Mouse (Mus musculus) c-Kit-positive CD71-positive TER-119-negative erythroid progenitor cells, embryonic 14.5 days (primary cell): ENCODE results near the gene Flywch2.

Experiments
- DNase-seq: peaks from one replicate; pipeline ENCODE4 v3.0.0-alpha.2; 2013; ENCODE audit warnings: low read depth

Gene Flywch2

GRCm38 (mm10) chr17:23785561-23786471 is at the start of gene Flywch2:
Flywch2 (minus strand) TSS chr17:23786081.
- peak; percentile 75 for DNase-seq

DNA sequence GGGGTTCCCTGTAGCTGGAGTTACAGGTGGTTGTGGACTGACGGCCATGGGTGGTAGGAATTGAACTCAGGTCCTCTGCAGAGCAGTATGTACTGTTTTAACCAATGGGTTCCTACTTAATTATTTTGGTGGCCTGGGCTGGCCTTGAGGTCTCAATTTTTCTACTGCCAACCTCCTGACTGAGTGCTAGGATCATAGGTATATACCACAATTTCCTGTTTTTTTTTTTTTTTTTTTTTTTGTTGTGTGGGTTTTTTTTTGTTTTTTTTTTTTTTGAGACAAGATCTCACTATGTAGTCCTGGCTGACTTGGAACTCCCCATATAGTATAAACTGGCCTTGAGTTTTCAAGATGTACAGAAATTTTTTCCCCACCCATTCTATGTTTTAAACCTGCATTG is 45.3 kb upstream of the Flywch2 start:
- DNase-seq = no peak

DNA sequence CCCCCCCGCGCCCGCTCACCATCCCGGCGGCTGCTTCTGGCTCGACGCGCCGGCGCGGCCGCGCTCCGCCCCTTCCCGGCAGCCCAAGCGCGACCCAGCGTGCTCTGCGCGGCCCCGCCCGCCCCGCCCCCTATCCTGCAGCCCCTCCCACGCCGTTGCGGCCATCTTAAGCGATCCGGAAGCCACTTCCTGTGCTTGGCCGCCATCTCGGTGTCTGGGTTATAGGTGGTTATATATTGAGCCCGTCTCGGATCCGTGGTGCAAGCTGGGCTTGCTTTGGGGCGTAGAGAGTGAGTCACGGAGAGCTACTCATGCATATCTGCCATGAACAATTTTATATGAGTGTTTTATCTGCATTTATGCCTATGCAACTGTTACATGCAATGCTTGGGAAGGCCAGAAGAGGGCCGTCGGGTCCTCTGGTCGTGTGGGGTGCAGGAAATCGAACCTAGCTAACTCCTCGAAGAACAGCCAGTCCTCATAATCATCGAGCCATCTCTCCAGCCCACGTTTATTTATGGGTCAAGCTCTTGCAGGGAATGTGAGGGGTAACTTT is 43.3 kb upstream of the Flywch2 start, which contains the start of gene Elob:
Gene Elob (minus strand): TSS at position 73 of the 556 bp plus-strand sequence.
- DNase-seq = peak; percentile 63

DNA sequence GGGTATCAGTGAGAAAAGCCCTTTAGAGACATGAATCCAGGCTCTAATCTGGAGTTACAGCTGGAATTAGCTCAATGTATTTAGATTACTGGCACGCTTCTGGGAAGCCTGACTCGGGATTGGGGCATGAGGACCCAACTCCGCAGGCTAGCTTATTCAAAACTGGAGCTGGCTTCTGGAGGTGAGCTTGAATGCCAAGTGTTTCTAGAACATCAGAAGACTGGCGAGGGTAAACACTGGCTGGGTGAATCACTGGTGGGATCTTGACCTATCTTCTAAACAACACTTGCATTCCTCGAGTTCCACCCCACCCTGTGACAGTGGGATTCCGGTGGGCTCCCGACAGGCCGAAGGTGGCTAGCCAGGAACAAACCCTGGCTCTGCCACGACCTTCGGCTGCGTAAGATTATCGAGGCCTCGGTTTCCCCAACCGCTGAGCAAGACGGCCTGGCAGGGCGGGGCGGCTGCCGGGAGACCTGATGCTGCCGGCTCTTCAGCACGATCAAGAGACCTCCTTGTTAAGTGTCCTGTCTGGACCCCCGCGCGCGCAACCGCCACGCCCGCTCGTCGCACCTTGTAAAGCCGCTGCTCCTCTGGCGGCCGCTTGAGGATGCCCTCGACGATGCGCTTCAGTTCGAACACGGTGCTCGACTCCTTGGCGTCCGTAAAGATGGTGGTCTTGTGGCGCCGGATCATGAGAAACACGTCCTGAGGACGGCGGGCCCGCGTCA is 42.6 kb upstream of the Flywch2 start:
- DNase-seq = peak; percentile 39

DNA sequence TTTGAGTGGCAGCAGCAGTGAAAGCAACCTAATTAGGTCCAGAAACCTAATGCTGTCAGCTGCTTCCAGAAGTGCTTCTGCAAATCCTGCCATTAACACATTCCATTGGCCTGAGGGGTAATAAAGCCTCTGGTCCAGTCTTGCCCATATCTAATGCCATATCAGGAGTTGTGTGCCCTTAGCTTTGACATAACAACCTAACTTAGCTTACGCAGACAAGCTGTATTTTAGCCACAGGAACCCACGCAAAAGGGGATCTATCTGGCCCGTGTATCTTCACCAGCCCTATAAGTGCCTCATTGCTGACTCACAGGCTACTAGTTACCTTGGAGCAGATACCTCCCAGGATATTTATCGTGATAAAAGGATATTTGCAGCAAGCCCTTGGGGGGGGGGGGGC is 39.7 kb upstream of the Flywch2 start:
- DNase-seq = no peak

- DNase-seq = no peak
Observed at GRCm38 (mm10) chr17:23823614-23824013, 37.7 kb upstream of the Flywch2 start.

GRCm38 (mm10) chr17:23823018-23823417 is 37.1 kb upstream of the Flywch2 start:
- no peak for DNase-seq

GRCm38 (mm10) chr17:23822094-23822493 is 36.2 kb upstream of the Flywch2 start:
- no peak for DNase-seq

GRCm38 (mm10) chr17:23820731-23821130 is 34.9 kb upstream of the Flywch2 start:
- no peak for DNase-seq

DNA sequence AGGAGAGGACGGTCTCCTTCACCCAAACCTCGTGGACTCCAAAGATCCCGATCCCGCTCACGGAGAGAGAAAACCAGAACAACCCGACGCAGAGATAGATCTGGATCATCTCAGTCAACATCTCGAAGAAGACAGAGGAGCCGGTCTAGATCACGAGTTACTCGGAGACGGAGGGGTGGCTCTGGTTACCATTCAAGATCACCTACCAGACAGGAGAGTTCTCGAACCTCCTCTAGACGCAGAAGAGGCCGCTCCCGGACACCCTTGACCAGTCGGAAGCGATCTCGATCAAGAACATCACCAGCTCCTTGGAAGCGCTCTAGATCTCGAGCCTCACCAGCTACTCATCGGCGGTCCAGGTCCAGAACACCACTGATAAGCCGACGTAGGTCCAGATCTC is 33.4 kb upstream of the Flywch2 start:
- DNase-seq = no peak

GRCm38 (mm10) chr17:23818579-23818978 is 32.7 kb upstream of the Flywch2 start:
- no peak for DNase-seq

- DNase-seq = no peak
Observed at GRCm38 (mm10) chr17:23815641-23816040, 29.8 kb upstream of the Flywch2 start.

- no peak for DNase-seq
Observed at GRCm38 (mm10) chr17:23807918-23808317, 22.0 kb upstream of the Flywch2 start.

DNA sequence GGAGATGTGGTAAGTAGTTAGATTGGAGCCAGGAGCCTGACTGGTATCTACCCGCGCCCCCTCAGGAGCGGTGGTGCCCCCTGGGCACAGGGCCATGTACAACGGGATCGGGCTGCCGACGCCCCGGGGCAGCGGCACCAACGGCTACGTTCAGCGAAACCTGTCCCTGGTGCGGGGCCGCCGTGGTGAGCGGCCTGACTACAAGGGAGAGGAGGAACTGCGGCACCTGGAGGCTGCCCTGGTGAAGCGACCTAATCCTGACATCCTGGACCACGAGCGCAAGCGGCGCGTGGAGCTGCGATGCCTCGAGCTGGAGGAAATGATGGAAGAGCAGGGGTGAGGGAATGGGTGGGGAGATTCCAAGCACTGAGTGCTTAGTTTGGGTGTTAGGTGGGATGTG is 21.0 kb upstream of the Flywch2 start:
- DNase-seq = no peak

GRCm38 (mm10) chr17:23804426-23805085 is 18.7 kb upstream of the Flywch2 start:
- no peak for DNase-seq

- DNase-seq = peak; percentile 73
Observed at GRCm38 (mm10) chr17:23803366-23804041, 17.6 kb upstream of the Flywch2 start.

- peak; percentile 97 for DNase-seq
Observed at GRCm38 (mm10) chr17:23802746-23803365, 17.0 kb upstream of the Flywch2 start.

GRCm38 (mm10) chr17:23801627-23802026 is 15.7 kb upstream of the Flywch2 start:
- no peak for DNase-seq

GRCm38 (mm10) chr17:23797316-23797715 is 11.4 kb upstream of the Flywch2 start:
- DNase-seq = no peak

- DNase-seq = no peak
Observed at GRCm38 (mm10) chr17:23795323-23795722, 9.4 kb upstream of the Flywch2 start.

DNA sequence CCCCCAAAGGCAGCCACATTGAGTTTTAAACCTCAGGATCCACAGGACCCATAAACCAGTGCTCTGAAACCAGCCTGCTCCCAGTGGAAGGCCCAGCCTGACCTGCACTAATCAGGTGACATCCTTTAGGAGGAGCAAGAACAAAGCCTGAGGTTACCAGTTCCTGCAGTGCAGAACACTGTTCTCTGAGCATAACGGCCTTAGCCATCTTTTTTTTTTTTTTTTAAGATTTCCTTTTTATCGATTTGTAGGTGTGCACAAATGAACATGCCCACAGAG is 5.1 kb upstream of the Flywch2 start:
- DNase-seq = no peak
